Mouse (Mus musculus): ENCODE measurements around the gene Inhbe.

DNA sequence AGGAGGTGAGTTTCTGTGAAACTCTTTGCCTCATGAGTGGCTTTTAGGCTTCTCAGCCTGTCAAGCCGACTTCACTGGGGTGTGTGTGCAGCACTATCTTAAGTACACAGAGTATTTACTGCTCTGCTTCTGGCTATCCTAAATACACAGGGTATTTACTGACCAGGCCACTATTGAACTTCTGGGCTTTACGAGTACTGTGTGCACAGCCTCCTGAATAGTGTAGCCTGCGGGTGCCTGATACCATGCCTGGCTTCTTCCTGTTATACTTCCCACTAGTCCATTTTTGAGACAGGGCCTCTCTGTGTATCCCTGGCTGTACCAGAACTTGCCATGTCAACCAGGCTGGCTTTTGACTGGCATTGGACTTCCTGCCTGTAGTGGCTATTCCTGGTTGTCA is 23.5 kb upstream of the Inhbe start:
- TF ChIP-seq GATA1 (IDR thresholded peaks at IDR 0.05; ENCODE audit: borderline replicate concordance, low read length) (no peak), CTCF (IDR thresholded peaks at IDR 0.05; ENCODE audit: low read depth, low read length) (no peak), TAL1 (conservative IDR thresholded peaks at IDR 0.05; ENCODE audit: low read depth, low read length) (no peak)
